Comparison of ENCODE assay signal across 15 mouse cellular contexts in genomic region chr10:17729476-17729875, GRCm38 (mm10).
"Had no signal": no experiment of that assay in that cellular context is flagged by ENCODE, and none has a peak within 500 bp of the region (broad histone marks: within the 10 kb centered on the region; RNA-seq: fewer than 3 reads in every experiment).

No protein-coding gene starts in this region.

- H3K9me3 ChIP-seq: limb, embryonic 10.5 days; liver, embryonic 15.5 days; midbrain, embryonic 10.5 days; midbrain, embryonic 15.5 days; neural tube, embryonic 13.5 days had no signal

- H3K4me2 ChIP-seq: liver, embryonic 11.5 days; liver, embryonic 15.5 days; midbrain, embryonic 15.5 days; neural tube, embryonic 13.5 days had no signal

- H3K27ac ChIP-seq: layer of hippocampus, adult 2 months; limb, embryonic 10.5 days; liver, embryonic 15.5 days; midbrain, embryonic 10.5 days; midbrain, embryonic 15.5 days; neural tube, embryonic 13.5 days had no signal

- ATAC-seq: lung, postnatal 0 days; midbrain, embryonic 15.5 days had no signal

- H3K36me3 ChIP-seq: liver, embryonic 15.5 days; midbrain, embryonic 15.5 days had no signal

- H3K27me3 ChIP-seq: liver, embryonic 15.5 days; midbrain, embryonic 15.5 days; neural tube, embryonic 13.5 days had no signal

- DNase-seq: kidney, postnatal 10 days; kidney, postnatal 4 days; lung, adult 2 months; lung, postnatal 4 days; right cerebral cortex, postnatal 4 days; spleen, adult 18-20 months; thymus, adult 18-20 months had no signal

- H3K4me3 ChIP-seq: layer of hippocampus, adult 2 months; limb, embryonic 10.5 days; liver, embryonic 15.5 days; midbrain, embryonic 10.5 days; midbrain, embryonic 15.5 days; neural tube, embryonic 13.5 days had no signal

- H3K9ac ChIP-seq: liver, embryonic 15.5 days; midbrain, embryonic 15.5 days; neural tube, embryonic 13.5 days had no signal
